Mouse (Mus musculus) thymus, adult 2 months (tissue): ENCODE measurements at regions not wholly inside any gene's neighbourhood (a gene's known extent, or its start where the extent isn't known, plus 50 kb on each side); places are given as distances from the start of the nearest gene placed in this dataset.
"Not testable (repeated sequence)": the region's sequence is repeated elsewhere in the genome, so short reads cannot be mapped to it uniquely, and the experiment has no call there.

Source experiments
- DNase-seq: peaks from one replicate; pipeline ENCODE4 v3.0.0; 2021
- H3K27ac ChIP-seq: fragments of 200-500 bp; 2 replicates; pipeline ENCODE4 v1.5.1; 2012; ENCODE audit warnings: low read length, control low read depth; ENCODE audit not compliant: control insufficient read depth, insufficient read depth
- H3K27me3 ChIP-seq: fragments of 200-500 bp; 2 replicates; pipeline ENCODE4 v1.6.1; 2012; ENCODE audit warnings: mild to moderate bottlenecking, low read length, moderate library complexity, mixed read lengths; ENCODE audit not compliant: control insufficient read depth, insufficient read depth
- H3K36me3 ChIP-seq: fragments of 200-500 bp; 2 replicates; pipeline ENCODE4 v1.6.1; 2012; ENCODE audit warnings: mild to moderate bottlenecking, low read length, moderate library complexity; ENCODE audit not compliant: control insufficient read depth, insufficient read depth
- H3K4me1 ChIP-seq: fragments of 200-500 bp; replicated peaks from 2 replicates; pipeline ENCODE4 v1.6.1; 2012; ENCODE audit warnings: low read length; ENCODE audit not compliant: control insufficient read depth, insufficient read depth
- H3K4me3 ChIP-seq: fragments of 200-500 bp; 2 replicates; pipeline ENCODE4 v1.5.1; 2012; ENCODE audit warnings: mild to moderate bottlenecking, low read length, control low read depth, moderate library complexity; ENCODE audit not compliant: control insufficient read depth, insufficient read depth
- CTCF ChIP-seq: fragments of 200-500 bp; IDR thresholded peaks from 2 replicates; pipeline ENCODE4 v1.5.1; 2012; ENCODE audit warnings: mild to moderate bottlenecking, control low read depth, low read length, moderate library complexity, borderline replicate concordance; ENCODE audit not compliant: control insufficient read depth, poor library complexity, insufficient read depth; ENCODE audit errors: extremely low read depth
- POLR2A ChIP-seq: fragments of 200-500 bp; IDR thresholded peaks from 2 replicates; pipeline ENCODE4 v1.6.1; 2012; ENCODE audit warnings: mild to moderate bottlenecking, low read length, control low read depth, moderate library complexity; ENCODE audit not compliant: control insufficient read depth, poor library complexity, insufficient read depth; ENCODE audit errors: extremely low read depth
- WGBS: fragments of 180-500 bp; shearing (Covaris S2); methylation state at CpG from one replicate; pipeline ENCODE4 v1.1.7; 2018; 5-methylcytosine and 5-hydroxymethylcytosine counted together

GRCm38 (mm10) chr10:68982288-68982687 lies 168.9 kb upstream of the Rhobtb1 start:
- Histone ChIP-seq H3K36me3 (no peaks in the 10 kb centered on the region), H3K27ac (no peak overlapping the region), H3K4me3 (no peak overlapping the region), H3K4me1 (no peaks in the 10 kb centered on the region), H3K27me3 (no peaks in the 10 kb centered on the region)
- WGBS = 90% methylated on average over 8 of the region's 8 CpGs
- no peak for DNase-seq
- TF ChIP-seq POLR2A = no peak
- no peak for TF ChIP-seq CTCF

- TF ChIP-seq CTCF = no peak
- TF ChIP-seq POLR2A = no peak
- H3K27me3 ChIP-seq = no peaks in the 10 kb centered on the region
- H3K4me3 ChIP-seq = no peak overlapping the region
- 91% methylated on average over 6 of the region's 6 CpGs for WGBS
- no peaks in the 10 kb centered on the region for H3K36me3 ChIP-seq
- no peak overlapping the region for H3K27ac ChIP-seq
- no peak for DNase-seq
- no peaks in the 10 kb centered on the region for H3K4me1 ChIP-seq
Measured at GRCm38 (mm10) chr10:68990584-68990983, 160.7 kb upstream of the Rhobtb1 start.

GRCm38 (mm10) chr10:68999610-69000009 lies 151.6 kb upstream of the Rhobtb1 start:
- H3K36me3 ChIP-seq = no peaks in the 10 kb centered on the region
- DNase-seq = no peak
- TF ChIP-seq POLR2A (no peak), CTCF (no peak)
- 95% methylated on average over 6 of the region's 6 CpGs for WGBS
- no peaks in the 10 kb centered on the region for H3K27me3 ChIP-seq
- H3K27ac ChIP-seq = no peak overlapping the region
- no peak overlapping the region for H3K4me3 ChIP-seq
- H3K4me1 ChIP-seq = no peaks in the 10 kb centered on the region

GRCm38 (mm10) chr10:69001654-69002435 lies 149.4 kb upstream of the Rhobtb1 start:
- no peak for DNase-seq
- Histone ChIP-seq H3K36me3 (no peaks in the 10 kb centered on the region), H3K27ac (no peak overlapping the region), H3K4me1 (no peaks in the 10 kb centered on the region), H3K27me3 (no peaks in the 10 kb centered on the region), H3K4me3 (no peak overlapping the region)
- 95% methylated on average over 12 of the region's 12 CpGs for WGBS
- TF ChIP-seq CTCF = no peak
- no peak for TF ChIP-seq POLR2A

GRCm38 (mm10) chr10:69005199-69005872 lies 145.9 kb upstream of the Rhobtb1 start:
- 54% methylated on average over 9 of the region's 9 CpGs for WGBS
- Histone ChIP-seq H3K4me3 (no peak overlapping the region), H3K4me1 (no peaks in the 10 kb centered on the region), H3K36me3 (no peaks in the 10 kb centered on the region), H3K27ac (no peak overlapping the region), H3K27me3 (no peaks in the 10 kb centered on the region)
- TF ChIP-seq POLR2A (no peak), CTCF (peak; percentile 57; the same call in 1 of the 2 replicates)
- DNase-seq = peak; percentile 60

- not testable (repeated sequence) for H3K4me1 ChIP-seq, DNase-seq, H3K4me3 ChIP-seq, H3K36me3 ChIP-seq, H3K27me3 ChIP-seq, H3K27ac ChIP-seq
- 94% methylated on average over 8 of the region's 8 CpGs for WGBS
Measured at GRCm38 (mm10) chr10:69008679-69009078, 142.6 kb upstream of the Rhobtb1 start.
